Mouse (Mus musculus): ENCODE results near the gene Cdc42bpg. TPM values are rescaled to one million over a fixed set of nuclear protein-coding genes. Genes with fewer than 3 reads are reported as not detected.

Cdc42bpg gene
- total and polyA plus RNA-seq, 2 experiments, result 3.1 to 7.3 TPM

DNA sequence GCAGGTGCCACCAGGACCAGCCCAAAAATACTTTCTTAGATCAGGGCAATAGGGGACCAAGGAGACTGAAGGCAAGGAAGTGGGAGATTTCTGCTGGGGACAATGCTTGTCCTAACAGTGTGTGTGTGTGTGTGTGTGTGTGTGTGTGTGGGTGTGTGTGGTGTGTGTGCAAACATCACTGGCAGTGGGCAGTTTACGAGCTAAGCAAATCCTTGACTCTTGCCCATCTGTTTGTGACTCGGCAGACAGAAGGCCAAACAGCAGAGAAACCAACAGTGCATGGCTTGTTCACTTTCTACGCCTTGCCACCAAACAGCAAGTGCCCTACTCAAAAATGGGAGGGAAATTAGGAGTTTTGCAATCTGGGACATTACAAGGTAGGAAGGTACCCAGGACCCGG lies 32.7 kb upstream of the Cdc42bpg start:
- H3K4me3 ChIP-seq (ENCODE audit: insufficient read depth, low read depth, low read length), result no peak overlapping the region
- no peak overlapping the region for H3K27ac ChIP-seq (replicated peaks; ENCODE audit: insufficient read depth, low read depth, low read length)
- no peak for DNase-seq (ENCODE audit: extremely low read depth, low read depth, low spot score)
- H3K27me3 ChIP-seq (ENCODE audit: control insufficient read depth, insufficient read depth, low read length), result no peaks in the 10 kb centered on the region
- H3K36me3 ChIP-seq (ENCODE audit: control insufficient read depth, insufficient read depth, low read length), result no peaks in the 10 kb centered on the region
- H3K79me2 ChIP-seq (ENCODE audit: control insufficient read depth, insufficient read depth, low read length), result peaks cover 13% of the 10 kb centered on the region
- peaks cover 37% of the 10 kb centered on the region for H3K4me1 ChIP-seq (ENCODE audit: control insufficient read depth, insufficient read depth, low read length)
- no peak for TF ChIP-seq CTCF (IDR thresholded peaks at IDR 0.05; ENCODE audit: low read depth, low read length)
- TF ChIP-seq POLR2A (IDR thresholded peaks at IDR 0.05; ENCODE audit: extremely low read depth, insufficient read depth, low read length), result no peak
- no peak overlapping the region for H3K9ac ChIP-seq (ENCODE audit: low read depth, low read length)
- WGBS, result 44% methylated on average over 4 of the region's 4 CpGs

DNA sequence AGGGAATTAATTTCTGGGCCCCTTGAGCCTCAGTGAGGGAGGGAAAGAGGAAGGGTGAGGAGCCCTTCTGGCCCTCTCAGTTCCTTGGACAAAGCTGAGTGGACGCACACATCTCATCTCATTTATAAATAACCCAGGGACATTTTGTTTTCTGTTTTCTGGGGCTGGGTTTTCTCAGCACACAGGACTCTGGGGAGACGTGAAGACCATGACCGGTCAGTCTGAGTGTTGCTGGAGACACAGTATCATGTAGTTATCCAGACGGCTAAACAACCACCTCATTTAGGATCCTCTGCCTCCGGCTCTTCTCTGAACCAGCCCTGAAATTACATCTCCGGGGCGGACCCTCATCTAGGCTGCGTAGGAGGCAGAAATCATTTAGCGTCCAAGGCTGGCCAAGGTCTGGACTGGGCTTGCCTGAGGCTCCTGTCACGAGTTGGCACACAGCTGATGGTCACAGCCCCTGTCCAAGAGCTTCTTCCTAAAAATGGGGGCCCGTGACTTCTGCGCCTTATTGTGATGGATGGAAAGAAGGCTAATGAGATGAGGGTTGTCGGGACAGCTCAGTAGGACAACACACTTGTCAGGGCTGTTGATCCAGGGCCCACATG lies 32.2 kb upstream of the Cdc42bpg start:
- WGBS, result 92% methylated on average over 13 of the region's 13 CpGs
- H3K4me3 ChIP-seq (ENCODE audit: insufficient read depth, low read depth, low read length), result no peak overlapping the region
- TF ChIP-seq POLR2A (IDR thresholded peaks at IDR 0.05; ENCODE audit: extremely low read depth, insufficient read depth, low read length) (no peak), CTCF (IDR thresholded peaks at IDR 0.05; ENCODE audit: low read depth, low read length) (no peak)
- H3K27ac ChIP-seq (replicated peaks; ENCODE audit: insufficient read depth, low read depth, low read length), result no peak overlapping the region
- no peak overlapping the region for H3K9ac ChIP-seq (ENCODE audit: low read depth, low read length)
- DNase-seq (ENCODE audit: extremely low read depth, low read depth, low spot score), result no peak
- no peaks in the 10 kb centered on the region for H3K27me3 ChIP-seq (ENCODE audit: control insufficient read depth, insufficient read depth, low read length)
- H3K4me1 ChIP-seq (ENCODE audit: control insufficient read depth, insufficient read depth, low read length), result peaks cover 38% of the 10 kb centered on the region
- H3K36me3 ChIP-seq (ENCODE audit: control insufficient read depth, insufficient read depth, low read length), result no peaks in the 10 kb centered on the region
- H3K79me2 ChIP-seq (ENCODE audit: control insufficient read depth, insufficient read depth, low read length), result peaks cover 15% of the 10 kb centered on the region

DNA sequence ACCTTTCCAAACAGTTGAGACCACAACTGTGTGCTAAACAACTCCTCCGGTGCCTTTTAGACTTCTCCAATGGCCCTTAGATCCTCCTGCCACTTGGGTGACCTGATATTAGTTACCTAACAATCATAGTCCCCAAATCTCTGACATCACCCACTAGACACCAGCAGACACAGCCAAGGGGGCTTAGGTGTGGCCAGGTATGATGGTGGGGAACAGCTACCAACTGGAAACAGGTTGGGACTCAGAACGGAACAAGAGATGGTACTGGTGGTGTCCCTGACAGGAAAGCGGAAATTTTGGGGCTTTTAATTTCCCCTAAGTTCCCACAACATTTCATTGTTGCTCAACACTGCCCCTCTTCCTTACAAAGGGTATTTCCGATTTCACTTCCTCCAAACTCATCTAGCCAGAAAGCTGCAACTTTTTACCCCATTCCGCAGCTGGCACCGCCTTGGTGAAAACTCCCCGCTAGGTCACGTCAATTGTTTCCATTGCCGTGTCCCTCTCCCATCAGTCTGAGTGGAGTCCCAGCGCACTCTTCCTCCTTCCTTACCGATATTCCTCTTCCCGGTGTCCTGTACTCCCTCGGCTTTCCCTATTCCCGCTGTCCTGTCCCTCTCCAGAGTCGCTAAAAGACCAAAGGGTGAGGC lies 30.4 kb upstream of the Cdc42bpg start:
- Histone ChIP-seq H3K9ac (ENCODE audit: low read depth, low read length) (peak overlapping the region; percentile 72), H3K36me3 (ENCODE audit: control insufficient read depth, insufficient read depth, low read length) (no peaks in the 10 kb centered on the region), H3K79me2 (ENCODE audit: control insufficient read depth, insufficient read depth, low read length) (peaks cover 22% of the 10 kb centered on the region), H3K4me1 (ENCODE audit: control insufficient read depth, insufficient read depth, low read length) (peaks cover 31% of the 10 kb centered on the region), H3K27ac (replicated peaks; ENCODE audit: insufficient read depth, low read depth, low read length) (peak overlapping the region; percentile 86), H3K27me3 (ENCODE audit: control insufficient read depth, insufficient read depth, low read length) (no peaks in the 10 kb centered on the region), H3K4me3 (ENCODE audit: insufficient read depth, low read depth, low read length) (peak overlapping the region; percentile 45)
- 7% methylated on average over 15 of the region's 15 CpGs for WGBS
- DNase-seq (ENCODE audit: extremely low read depth, low read depth, low spot score), result peak; percentile 51
- TF ChIP-seq POLR2A (IDR thresholded peaks at IDR 0.05; ENCODE audit: extremely low read depth, insufficient read depth, low read length), result no peak
- no peak for TF ChIP-seq CTCF (IDR thresholded peaks at IDR 0.05; ENCODE audit: low read depth, low read length)

- 1% methylated on average over 105 of the region's 106 CpGs for WGBS
- DNase-seq (ENCODE audit: extremely low read depth, low read depth, low spot score), result peak; percentile 87
- peak within 1 kb of the TSS; percentile 94 for H3K4me3 ChIP-seq (ENCODE audit: insufficient read depth, low read depth, low read length)
- H3K27ac ChIP-seq (replicated peaks; ENCODE audit: insufficient read depth, low read depth, low read length), result peak within 1 kb of the TSS; percentile 86
- H3K79me2 ChIP-seq (ENCODE audit: control insufficient read depth, insufficient read depth, low read length), result peaks cover 26% of the 10 kb centered on the region
- peaks cover 27% of the 10 kb centered on the region for H3K4me1 ChIP-seq (ENCODE audit: control insufficient read depth, insufficient read depth, low read length)
- H3K27me3 ChIP-seq (ENCODE audit: control insufficient read depth, insufficient read depth, low read length), result no peaks in the 10 kb centered on the region
- peak within 1 kb of the TSS; percentile 96 for H3K9ac ChIP-seq (ENCODE audit: low read depth, low read length)
- TF ChIP-seq POLR2A (IDR thresholded peaks at IDR 0.05; ENCODE audit: extremely low read depth, insufficient read depth, low read length), result peak; percentile 59
- TF ChIP-seq CTCF (IDR thresholded peaks at IDR 0.05; ENCODE audit: low read depth, low read length), result peak; percentile 81
- H3K36me3 ChIP-seq (ENCODE audit: control insufficient read depth, insufficient read depth, low read length), result peaks cover 4% of the 10 kb centered on the region; the same call in 1 of the 2 replicates
Observed at GRCm38 (mm10) chr19:6276426-6277421, 29.5 kb upstream of the Cdc42bpg start, which contains the start of gene Ehd1. Gene Ehd1 (plus strand): TSS chr19:6276725.

GRCm38 (mm10) chr19:6277661-6278438 lies 28.4 kb upstream of the Cdc42bpg start:
- 5% methylated on average over 10 of the region's 10 CpGs for WGBS
- peak overlapping the region; percentile 94 for H3K4me3 ChIP-seq (ENCODE audit: insufficient read depth, low read depth, low read length)
- peak overlapping the region; percentile 96 for H3K9ac ChIP-seq (ENCODE audit: low read depth, low read length)
- peak; percentile 80 for DNase-seq (ENCODE audit: extremely low read depth, low read depth, low spot score)
- H3K27ac ChIP-seq (replicated peaks; ENCODE audit: insufficient read depth, low read depth, low read length), result peak overlapping the region; percentile 68
- no peaks in the 10 kb centered on the region for H3K27me3 ChIP-seq (ENCODE audit: control insufficient read depth, insufficient read depth, low read length)
- TF ChIP-seq CTCF (IDR thresholded peaks at IDR 0.05; ENCODE audit: low read depth, low read length) (no peak), POLR2A (IDR thresholded peaks at IDR 0.05; ENCODE audit: extremely low read depth, insufficient read depth, low read length) (no peak)
- H3K79me2 ChIP-seq (ENCODE audit: control insufficient read depth, insufficient read depth, low read length), result peaks cover 26% of the 10 kb centered on the region
- H3K36me3 ChIP-seq (ENCODE audit: control insufficient read depth, insufficient read depth, low read length), result peaks cover 7% of the 10 kb centered on the region
- peaks cover 23% of the 10 kb centered on the region for H3K4me1 ChIP-seq (ENCODE audit: control insufficient read depth, insufficient read depth, low read length)
